Mouse (Mus musculus) spleen, postnatal 14 days (tissue): ENCODE measurements around the gene Utrn.

Experiments
- DNase-seq, 2 experiments: peaks; one replicate each; pipeline ENCODE4 v3.0.0; 2021 to 2022; ENCODE audit warnings: low spot score in 2 of 2

Utrn gene

GRCm38 (mm10) chr10:12731459-12731858 is 137.7 kb downstream of the Utrn start:
- DNase-seq, result no peak

- no peak for DNase-seq
Observed at GRCm38 (mm10) chr10:12729635-12730034, 139.5 kb downstream of the Utrn start.

GRCm38 (mm10) chr10:12729033-12729432 is 140.1 kb downstream of the Utrn start:
- no peak for DNase-seq

- DNase-seq, result no peak
Observed at GRCm38 (mm10) chr10:12727881-12728280, 141.3 kb downstream of the Utrn start.

- DNase-seq, result no peak
Observed at GRCm38 (mm10) chr10:12726041-12726608, 143.0 kb downstream of the Utrn start.

- no peak for DNase-seq
Observed at GRCm38 (mm10) chr10:12724247-12725001, 144.7 kb downstream of the Utrn start.

- DNase-seq, result no peak
Observed at GRCm38 (mm10) chr10:12723269-12723668, 145.9 kb downstream of the Utrn start.

- DNase-seq, result no peak
Observed at GRCm38 (mm10) chr10:12722111-12722510, 147.1 kb downstream of the Utrn start.

GRCm38 (mm10) chr10:12718386-12718785 is 150.8 kb downstream of the Utrn start:
- DNase-seq, result no peak

GRCm38 (mm10) chr10:12717381-12717780 is 151.8 kb downstream of the Utrn start:
- no peak for DNase-seq

GRCm38 (mm10) chr10:12716657-12717327 is 152.4 kb downstream of the Utrn start:
- no peak for DNase-seq

GRCm38 (mm10) chr10:12713236-12713855 is 155.8 kb downstream of the Utrn start:
- DNase-seq, result no peak

GRCm38 (mm10) chr10:12711332-12711831 is 157.8 kb downstream of the Utrn start:
- DNase-seq, result no peak

- no peak for DNase-seq
Observed at GRCm38 (mm10) chr10:12706516-12706915, 162.6 kb downstream of the Utrn start.

- no peak for DNase-seq
Observed at GRCm38 (mm10) chr10:12705990-12706389, 163.2 kb downstream of the Utrn start.

- no peak for DNase-seq
Observed at GRCm38 (mm10) chr10:12704290-12704689, 164.9 kb downstream of the Utrn start.

- no peak for DNase-seq
Observed at GRCm38 (mm10) chr10:12703526-12703925, 165.6 kb downstream of the Utrn start.

- DNase-seq, result no peak
Observed at GRCm38 (mm10) chr10:12702140-12702539, 167.0 kb downstream of the Utrn start.

GRCm38 (mm10) chr10:12701694-12702093 is 167.5 kb downstream of the Utrn start:
- DNase-seq, result no peak

GRCm38 (mm10) chr10:12700576-12700975 is 168.6 kb downstream of the Utrn start:
- no peak for DNase-seq

GRCm38 (mm10) chr10:12697902-12698301 is 171.3 kb downstream of the Utrn start:
- DNase-seq, result no peak

GRCm38 (mm10) chr10:12696704-12697103 is 172.5 kb downstream of the Utrn start:
- no peak for DNase-seq
